Mouse (Mus musculus): ENCODE results near the gene Arf1.
"Not testable (repeated sequence)": the region's sequence is repeated elsewhere in the genome, so short reads cannot be mapped to it uniquely, and the experiment has no call there.

Gene Arf1

GRCm38 (mm10) chr11:59226787-59227603, 1.1 kb downstream of the Arf1 start:
- DNase-seq (ENCODE audit: low read depth, low spot score), result no peak

DNA sequence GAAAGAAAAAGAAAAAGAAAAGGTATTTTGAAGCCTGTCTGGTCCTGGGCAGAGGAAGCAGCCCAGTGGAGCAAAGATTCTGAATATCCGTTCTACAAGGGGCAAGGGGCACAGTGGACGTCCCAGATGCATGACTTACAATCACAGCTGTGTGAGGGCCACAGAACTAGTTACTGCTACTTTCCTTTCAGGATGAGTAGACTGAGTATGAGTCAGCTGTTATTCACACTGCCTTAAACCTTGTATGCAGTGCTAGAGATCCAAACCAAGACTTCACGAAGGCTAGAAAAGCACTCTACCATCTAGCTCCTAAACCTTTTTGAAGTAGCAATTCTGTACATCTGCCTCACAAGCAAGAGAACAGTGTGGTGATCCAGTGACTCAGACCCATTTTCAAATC, 1.8 kb downstream of the Arf1 start:
- DNase-seq (ENCODE audit: low read depth, low spot score), result no peak

DNA sequence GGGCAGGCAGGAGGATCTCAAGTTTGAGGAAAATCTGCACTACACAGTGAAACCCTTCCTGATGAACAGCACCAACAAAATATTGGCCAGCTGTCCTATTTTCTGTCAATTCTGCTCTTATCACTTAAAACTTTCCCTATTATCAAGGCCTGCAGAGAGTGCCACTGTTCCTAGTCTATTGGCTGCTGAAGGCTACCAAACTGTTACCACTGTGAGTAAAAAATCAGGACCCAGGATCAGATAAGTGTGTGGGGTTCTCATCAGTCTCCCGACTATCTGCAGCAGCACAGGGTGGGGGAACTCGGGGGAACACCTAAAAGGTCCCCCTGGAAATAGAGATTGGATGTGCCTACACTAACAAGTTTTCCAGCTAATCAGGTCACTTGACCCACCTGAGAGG, 2.9 kb downstream of the Arf1 start:
- no peak for DNase-seq (ENCODE audit: low read depth, low spot score)

DNA sequence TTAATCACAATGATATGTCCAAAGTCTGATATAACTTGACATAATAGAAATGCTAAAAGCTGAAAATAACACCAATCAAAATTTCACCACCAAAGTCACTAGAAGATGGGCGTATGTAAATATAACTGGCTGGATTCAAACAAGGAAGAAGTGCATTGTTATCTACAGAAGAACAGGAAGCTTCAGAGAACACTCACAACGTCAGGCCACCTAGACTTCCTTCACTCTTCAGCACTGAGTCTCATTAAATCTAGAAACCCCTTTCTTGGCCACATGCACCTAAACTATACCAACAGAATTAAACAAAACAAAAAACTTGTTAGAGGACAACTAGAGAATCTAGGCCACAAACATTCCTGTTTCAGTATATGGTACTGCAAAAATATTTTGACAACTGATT, 3.6 kb downstream of the Arf1 start:
- DNase-seq (ENCODE audit: low read depth, low spot score), result no peak

DNA sequence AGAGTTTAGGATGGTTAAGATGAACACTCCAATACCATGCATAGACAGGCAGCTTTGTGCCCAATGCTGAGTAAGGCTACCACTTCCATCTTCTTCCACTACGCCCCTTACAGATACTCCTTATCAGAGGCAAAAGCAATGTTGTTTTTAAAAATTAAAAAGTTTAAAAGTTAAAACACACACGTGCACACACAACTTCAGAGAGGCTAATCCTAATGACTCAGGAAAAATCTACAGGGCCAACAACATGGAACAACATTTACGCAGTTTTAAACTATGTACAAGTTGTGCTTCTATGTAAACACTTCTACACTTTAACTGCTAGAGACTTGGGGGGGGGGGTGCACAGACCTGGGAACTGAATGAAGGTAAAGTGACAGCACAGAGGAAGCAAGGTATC, 4.0 kb downstream of the Arf1 start:
- no peak for DNase-seq (ENCODE audit: low read depth, low spot score)

- DNase-seq (ENCODE audit: low read depth, low spot score), result no peak
Observed at GRCm38 (mm10) chr11:59222306-59222705, 5.8 kb downstream of the Arf1 start.

DNA sequence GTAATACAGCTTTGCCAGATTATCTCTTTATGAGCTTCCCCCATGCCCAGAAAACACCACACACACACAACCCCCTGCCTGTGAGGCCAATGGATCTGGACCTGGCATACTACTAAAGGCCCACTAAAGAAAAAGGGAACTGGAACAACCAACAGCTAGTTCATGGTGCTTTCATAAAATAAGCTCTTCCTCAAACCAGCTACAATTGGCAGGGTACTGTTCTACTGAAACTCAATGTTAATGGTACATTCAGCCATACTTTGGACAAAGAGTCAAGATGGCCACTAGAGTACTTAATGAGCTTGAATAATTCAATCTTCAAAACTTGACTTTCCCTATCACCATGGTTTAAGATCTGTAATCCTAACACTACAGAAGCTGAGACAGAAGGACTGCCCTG, 6.5 kb downstream of the Arf1 start:
- DNase-seq (ENCODE audit: low read depth, low spot score), result no peak

GRCm38 (mm10) chr11:59219064-59219463, 9.0 kb downstream of the Arf1 start:
- no peak for DNase-seq (ENCODE audit: low read depth, low spot score)

DNA sequence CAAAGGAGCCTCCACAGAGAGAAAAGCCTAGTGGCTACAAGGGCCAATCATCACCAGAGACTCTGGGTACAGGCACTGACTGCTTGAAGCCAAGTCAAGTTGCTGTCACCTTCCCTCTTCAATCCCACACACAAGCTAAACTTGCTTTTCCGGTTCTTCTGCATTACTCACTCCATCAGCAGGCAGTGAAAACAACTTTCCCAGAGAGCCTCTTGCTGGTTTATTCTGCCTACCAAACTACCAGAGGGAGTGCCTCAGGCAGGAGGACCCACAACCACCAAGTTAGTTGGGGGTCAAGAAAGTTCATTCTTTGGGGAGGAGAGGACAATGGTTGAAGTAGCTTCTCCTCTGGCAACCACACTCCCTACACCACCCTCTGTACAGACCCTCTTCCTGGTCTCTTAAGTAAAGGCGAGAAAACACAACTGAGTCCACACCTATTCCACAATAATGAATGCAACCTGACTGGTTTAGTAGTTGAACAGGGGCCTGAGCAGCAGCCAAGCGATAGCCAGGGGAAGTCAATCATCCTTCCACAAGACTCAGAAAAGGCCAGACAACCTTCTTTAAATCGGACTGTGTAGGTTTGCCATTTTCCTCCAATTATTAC, 9.6 kb downstream of the Arf1 start:
- no peak for DNase-seq (ENCODE audit: low read depth, low spot score)

- no peak for DNase-seq (ENCODE audit: low read depth, low spot score)
Observed at GRCm38 (mm10) chr11:59216955-59217354, 11.1 kb downstream of the Arf1 start.

DNA sequence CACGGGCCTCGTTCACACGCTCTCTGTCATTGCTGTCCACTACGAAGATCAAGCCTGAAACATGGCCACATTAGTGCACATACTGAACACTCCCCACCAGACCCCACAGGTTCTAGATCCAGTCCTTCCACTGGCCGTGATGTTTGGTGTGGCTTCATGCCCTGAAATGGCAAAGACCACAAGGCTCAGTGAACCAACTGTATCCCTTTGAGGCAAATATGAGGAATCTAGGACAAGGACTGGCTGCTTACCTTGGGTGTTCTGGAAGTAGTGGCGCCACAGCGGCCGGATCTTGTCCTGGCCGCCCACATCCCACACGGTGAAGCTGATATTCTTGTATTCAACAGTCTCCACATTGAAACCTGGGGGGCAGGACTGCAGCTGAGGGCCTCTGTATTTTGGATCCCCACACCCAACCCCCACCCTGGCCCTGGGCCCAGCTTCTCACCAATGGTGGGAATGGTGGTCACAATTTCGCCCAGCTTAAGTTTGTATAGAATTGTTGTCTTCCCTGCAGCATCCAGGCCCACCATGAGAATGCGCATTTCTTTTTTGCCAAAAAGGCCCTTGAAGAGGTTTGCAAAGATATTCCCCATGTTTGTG, 15.1 kb downstream of the Arf1 start:
- no peak for DNase-seq (ENCODE audit: low read depth, low spot score)

DNA sequence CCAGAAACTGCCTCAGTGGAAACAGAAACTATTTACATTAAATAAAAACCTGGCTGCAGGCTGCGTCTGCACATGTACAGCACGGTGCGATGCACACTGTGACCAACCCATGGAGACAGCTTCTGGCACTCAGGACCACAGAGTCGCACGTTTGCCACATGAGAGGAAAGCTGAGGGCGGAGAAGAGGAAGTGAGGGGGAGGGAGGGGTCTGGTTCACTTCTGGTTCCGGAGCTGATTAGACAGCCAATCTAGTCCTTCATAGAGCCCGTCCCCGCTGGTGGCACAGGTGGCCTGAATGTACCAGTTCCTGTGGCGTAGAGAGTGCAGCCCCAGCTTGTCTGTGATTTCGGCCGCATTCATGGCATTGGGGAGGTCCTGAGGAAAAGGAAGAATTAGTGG, 15.8 kb downstream of the Arf1 start:
- DNase-seq (ENCODE audit: low read depth, low spot score), result not testable (repeated sequence)

DNA sequence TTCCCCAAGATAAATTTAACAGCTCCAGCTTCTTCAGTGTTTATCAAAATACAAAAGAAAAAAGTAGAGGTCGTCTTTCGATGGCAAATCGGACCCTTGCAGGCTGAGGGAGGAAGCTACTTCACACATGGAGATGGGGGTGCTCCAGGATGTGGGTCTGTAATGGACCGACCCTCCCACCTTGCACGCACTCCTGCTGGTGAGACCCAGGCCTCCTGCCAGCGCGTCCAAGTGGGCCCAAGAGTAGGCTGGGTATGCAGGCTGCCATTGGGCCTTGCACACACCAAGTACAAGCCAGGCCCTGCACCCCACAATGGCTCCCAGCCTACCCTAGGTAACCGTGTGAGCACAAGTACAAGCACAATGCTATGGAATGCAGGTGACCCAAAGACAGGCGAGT, 16.5 kb downstream of the Arf1 start:
- DNase-seq (ENCODE audit: low read depth, low spot score), result not testable (repeated sequence)

DNA sequence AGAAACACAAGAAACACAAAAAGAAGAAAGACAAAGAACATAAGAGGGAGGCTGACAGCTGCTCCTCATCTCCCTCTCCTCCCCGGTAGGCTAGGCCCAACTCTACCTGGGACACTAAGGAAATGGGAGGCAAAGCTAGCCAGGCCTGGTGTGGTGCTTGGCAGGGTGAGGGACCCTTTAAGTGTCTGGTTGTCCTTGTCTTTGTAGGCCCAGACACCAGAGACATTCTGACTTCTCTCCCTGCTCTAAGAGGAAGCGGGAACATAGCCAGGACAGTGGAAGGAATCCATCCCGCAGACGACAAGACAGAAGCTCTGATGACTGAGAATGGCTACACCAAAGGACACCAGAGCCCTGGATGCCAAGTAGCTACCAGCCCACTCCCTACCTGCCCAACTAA, 18.1 kb downstream of the Arf1 start:
- no peak for DNase-seq (ENCODE audit: low read depth, low spot score)

DNA sequence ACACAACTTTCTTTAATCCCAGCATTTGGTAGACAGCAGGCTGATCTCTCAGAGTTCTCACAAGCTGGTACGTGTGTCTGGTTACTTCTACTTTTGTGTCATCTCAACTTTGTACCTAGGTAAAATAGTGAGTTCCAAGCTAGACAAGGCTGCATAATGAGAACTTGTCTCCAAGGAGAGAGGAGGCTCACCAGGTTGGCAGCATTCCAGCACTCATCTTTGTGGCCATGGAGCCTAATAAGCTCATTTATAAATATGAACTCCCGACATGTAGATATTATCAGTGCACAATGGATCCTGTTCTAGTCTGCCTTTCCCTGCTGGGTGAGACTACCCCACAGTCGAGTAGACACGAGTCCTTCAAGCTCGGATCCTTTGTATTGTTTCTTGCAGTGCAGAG, 18.5 kb downstream of the Arf1 start:
- DNase-seq (ENCODE audit: low read depth, low spot score), result no peak

GRCm38 (mm10) chr11:59209003-59209441, 19.0 kb downstream of the Arf1 start:
- DNase-seq (ENCODE audit: low read depth, low spot score), result peak; percentile 56

DNA sequence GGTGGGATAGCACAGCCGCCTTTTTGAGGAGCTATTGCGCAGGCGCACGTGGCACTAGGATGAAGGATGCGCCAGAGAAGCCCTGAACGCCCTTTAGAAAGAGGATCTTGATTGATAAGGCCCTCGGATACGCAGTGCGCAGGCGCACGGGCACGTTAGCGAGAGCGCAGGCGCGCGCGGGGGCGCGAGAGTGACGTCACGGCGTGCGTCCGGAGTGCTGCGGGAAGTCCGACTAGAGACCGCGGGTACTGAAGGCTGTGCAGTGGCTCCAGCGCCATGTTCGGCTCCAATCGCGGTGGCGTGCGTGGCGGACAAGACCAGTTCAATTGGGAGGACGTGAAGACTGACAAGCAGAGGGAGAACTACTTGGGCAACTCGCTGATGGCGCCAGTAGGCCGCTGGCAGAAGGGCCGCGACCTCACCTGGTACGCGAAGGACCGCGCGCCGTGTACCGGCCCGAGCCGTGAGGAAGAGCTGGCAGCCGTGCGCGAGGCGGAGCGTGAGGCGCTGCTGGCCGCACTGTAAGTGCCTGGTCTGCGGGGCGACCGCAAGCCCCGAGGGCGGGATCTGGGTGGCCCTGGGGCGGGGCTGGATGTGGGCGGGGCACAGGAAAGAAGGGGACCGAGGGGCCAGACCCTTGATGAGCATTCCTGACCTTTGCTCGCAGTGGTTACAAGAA, 19.8 kb downstream of the Arf1 start, which contains the start of gene 2310033P09Rik:
TSS of gene 2310033P09Rik (plus strand) at position 169 of the 679 bp plus-strand sequence.
- DNase-seq (ENCODE audit: low read depth, low spot score), result peak; percentile 90

GRCm38 (mm10) chr11:59202081-59202995, 25.7 kb downstream of the Arf1 start, which contains the start of gene Mrpl55:
TSS of gene Mrpl55 (plus strand) at chr11:59202486.
- DNase-seq (ENCODE audit: low read depth, low spot score), result peak; percentile 86

- no peak for DNase-seq (ENCODE audit: low read depth, low spot score)
Observed at GRCm38 (mm10) chr11:59201216-59202002, 26.7 kb downstream of the Arf1 start.

- DNase-seq (ENCODE audit: low read depth, low spot score), result no peak
Observed at GRCm38 (mm10) chr11:59196230-59196629, 31.8 kb downstream of the Arf1 start.
